Mouse (Mus musculus): ENCODE data around the gene Drg1.
A peak's percentile ranks its signal among the peaks of the same experiment; 100 is the strongest.

The Drg1 gene

DNA sequence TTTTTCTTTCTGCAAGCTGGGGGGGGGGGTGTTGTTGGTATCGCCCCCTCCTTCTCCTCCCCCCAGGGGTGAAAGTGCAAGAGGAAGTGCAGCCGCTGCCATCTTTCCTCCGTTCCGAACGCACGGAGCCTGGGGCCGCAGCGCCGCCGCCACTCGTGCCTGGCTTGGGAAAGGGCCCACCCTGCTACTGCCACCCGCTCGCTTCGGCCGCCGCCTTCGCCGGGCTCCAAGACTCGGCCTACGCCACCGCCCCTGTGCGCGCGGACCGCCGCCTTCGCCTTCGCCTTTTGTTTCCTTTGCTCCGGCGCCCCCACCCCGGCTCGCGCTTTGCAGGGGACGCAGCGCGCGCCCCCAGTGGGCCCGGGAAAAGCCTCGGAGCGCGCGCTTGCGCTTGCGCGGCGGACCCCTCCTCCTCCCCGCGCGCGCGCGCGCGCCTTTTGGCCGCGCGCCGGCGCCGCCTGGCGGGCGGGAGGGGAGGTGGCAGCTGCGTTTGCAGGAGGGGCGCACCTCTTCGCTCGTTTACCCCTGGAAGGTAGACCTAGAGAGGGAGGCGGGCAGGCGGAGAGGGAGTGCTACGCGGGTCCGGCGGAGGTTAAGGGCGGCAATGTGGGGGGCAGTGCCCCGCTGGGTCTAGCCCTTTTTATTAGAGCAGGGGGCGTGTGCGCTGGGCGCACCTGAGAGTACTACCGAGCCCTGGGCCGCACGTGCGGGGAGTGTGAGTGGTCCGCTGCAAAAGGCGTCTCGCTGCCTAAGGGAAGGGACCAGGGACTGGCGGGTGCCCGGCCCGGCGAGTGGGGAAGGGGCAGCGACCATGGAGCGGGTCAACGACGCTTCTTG lies 23.8 kb upstream of the Drg1 start:
- DNase-seq, result peak; percentile 99

DNA sequence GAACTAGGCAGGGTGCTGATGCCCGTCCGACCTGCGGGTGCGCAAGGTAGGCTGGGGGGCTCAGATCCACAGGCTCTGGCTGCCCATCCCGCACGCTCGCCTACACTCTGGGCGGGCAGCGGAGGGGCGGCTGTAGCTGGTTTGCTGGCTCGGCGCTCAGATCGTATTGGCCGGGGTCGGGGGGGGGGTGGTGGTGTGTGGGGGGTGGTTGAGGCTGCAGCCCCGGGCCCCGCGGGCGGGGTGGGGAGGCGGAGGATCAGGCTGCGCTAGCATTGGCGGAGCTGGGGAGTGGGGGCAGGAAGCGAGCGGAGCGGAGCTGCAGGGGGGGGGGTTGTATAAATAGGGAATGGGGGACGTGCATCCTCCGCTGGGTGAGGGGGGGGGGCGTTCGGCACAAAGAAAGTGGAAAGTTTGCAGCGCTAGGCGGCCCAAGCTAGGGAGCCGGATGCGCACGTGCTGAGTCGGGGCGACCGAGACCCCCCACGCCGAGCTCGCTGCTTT lies 23.1 kb upstream of the Drg1 start:
- peak; percentile 99 for DNase-seq

DNA sequence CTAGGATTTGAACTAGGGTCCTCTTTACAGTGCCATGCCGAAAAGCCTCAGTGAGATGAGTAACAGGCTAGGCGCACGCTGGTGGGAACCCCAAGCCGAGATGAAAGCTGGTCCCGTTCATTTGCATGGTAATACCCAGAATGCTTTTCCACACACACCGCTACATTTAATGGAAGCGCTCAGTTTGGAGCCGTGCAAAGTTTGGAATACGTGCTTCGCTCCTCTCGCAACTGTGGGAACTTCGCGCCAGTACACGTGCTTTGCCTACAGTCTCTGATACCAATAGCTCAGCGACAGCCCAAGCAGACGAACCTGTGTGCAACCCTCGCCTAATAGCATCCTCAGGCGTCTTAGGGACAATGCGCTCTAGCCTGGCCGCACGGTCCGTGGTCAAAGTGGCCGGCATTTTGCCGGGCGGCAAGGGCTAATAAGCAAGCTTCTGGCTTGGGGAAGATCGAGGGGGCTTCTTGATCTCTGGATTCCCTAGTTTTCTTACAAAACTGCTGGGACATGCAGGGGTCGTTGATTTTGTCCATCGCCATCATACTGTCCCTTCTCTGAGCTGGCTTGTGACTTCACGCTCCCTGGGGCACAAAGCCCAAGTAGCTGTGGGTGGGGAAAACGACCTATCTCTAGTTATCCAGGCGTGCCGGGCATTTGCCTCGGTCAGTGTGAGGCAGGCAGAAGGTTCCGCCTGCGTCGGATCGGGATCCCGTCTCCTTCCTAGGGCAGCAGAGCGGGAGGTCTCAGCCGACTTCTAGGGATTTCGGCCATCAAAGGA lies 22.5 kb upstream of the Drg1 start, which contains the start of gene Patz1:
Gene Patz1, plus strand, starts transcription at position 354 of the 781 bp plus-strand sequence.
- DNase-seq, result peak; percentile 97

DNA sequence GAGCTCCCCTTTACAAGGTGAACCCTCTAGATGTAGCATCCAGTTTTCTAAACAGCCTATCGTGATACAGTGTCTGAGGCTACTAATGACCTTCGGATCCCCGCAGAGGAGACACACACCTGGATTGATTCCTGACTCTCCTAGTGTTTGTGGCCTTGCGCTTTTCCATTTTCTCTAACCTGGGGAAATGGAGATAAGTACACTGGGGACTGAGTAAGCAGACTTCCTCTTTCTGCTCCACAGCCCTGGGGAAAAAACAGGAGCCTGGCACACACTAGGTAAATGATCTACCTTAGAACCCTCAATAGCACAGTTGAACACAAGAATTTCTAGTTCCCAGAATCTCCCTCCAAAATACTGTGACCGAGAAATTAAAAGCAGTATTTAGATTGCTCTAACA lies 21.7 kb upstream of the Drg1 start:
- DNase-seq, result peak; percentile 83

DNA sequence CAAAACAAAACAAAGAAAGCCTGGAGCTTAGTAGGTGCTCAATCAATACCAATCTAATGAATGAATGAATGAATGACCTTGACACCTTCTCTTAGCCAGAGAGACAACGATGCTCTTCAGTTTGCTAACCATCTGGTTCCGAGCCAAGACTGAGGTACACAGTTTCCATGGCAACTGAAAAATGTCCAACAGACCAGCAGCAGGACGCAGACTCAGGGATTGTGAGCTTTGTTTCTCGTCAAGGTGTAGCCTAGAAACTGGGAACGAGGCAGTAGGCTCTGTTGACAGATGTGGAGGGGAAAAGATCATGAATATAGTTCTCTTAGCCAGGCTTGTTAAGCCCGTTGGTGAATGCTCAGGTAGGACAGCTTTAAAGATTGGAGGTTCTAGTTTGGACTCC lies 20.9 kb upstream of the Drg1 start:
- DNase-seq, result peak; percentile 61

DNA sequence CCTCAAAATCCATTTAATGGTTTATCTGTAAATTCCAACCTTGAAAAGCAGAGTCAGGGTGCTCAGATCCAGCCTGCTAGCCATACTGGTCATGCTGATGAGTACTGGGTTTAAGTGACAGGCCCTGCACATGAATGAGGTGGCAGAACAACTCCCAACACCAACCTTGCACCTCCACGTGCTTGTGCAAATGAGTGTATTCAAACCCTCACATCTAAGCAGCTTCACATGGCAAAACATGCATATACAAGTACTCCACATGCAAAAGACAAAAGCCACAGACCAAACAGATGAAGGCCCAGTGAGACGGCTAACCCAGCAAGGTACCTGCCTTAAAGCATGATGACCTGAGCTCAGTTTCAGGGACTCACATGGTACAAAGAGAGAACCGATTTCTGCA lies 19.7 kb upstream of the Drg1 start:
- peak; percentile 34 for DNase-seq

DNA sequence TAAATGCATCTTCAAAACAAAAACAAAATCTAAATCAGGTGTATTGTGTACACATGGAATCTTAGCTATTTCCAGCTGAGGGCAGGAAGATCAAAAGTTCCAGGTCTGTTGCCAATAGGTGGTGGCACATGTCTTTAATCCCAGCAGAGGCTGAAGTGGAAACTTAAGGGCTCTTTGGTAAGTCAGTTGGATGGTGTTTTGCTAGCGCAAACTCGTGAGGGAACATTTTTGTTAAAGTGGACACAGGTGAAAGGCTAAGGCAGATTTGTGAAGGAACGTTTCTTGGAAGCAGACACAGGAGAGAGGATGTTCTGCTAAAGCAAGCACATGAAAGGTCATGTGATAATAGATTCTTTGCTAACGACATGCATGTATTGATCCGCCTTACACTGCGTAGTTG lies 17.4 kb upstream of the Drg1 start:
- DNase-seq, result peak; percentile 52

DNA sequence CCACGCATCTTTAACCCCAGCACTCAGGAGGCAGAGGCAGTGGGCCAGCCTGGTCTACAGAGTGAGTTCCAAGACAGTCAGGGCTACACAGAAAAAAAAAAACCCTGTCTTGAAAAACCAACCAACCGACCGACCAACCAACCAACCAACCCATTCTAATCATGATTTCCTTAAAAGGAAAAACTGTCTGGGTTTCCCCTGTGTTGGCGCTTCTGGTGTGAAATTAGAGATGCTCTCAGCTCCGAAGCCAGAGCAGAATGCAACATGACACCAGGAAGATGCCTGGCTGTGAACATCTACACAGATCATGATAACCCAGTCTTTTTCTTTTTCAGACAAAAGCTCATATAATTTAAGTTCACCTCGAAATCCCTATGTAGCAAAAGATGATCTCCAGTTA lies 16.7 kb upstream of the Drg1 start:
- peak; percentile 56 for DNase-seq

DNA sequence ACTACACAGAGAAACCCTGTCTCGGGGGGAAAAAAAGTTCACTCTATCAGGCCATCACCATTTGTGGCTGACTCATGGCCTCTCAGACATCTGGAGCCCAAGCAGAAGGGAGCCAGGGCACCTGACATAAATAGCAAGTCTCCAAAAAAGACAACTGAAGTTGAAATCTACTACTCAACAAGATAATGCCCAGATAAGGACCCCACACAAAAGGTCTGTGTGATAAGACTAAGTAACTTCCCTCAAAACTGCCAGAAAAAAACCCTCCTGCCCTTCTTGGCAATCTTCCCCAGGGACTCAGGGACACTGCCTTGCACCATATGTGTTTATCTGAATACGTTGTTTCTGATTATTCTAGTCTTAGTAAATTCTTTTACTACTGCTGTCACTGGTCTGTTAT lies 13.5 kb upstream of the Drg1 start:
- DNase-seq, result peak; percentile 15

DNA sequence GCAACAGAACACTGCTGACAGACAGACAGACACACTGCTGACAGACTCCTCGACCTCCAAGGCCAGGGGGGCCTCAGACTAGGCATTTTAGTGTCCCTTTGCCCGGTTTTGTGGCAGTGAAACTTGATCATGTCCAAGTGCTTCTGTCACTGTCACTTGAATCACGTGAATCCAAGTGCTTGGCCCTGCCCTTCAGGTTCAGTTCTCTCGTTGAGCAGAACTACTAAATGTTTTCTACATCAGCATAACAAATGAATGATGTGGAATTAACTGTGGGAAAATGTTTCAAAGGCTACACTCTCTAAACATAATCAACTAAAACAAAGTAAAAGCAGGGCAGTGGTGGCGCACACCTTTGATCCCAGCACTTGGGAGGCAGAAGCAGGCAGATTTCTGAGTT lies 12.1 kb upstream of the Drg1 start:
- no peak for DNase-seq

DNA sequence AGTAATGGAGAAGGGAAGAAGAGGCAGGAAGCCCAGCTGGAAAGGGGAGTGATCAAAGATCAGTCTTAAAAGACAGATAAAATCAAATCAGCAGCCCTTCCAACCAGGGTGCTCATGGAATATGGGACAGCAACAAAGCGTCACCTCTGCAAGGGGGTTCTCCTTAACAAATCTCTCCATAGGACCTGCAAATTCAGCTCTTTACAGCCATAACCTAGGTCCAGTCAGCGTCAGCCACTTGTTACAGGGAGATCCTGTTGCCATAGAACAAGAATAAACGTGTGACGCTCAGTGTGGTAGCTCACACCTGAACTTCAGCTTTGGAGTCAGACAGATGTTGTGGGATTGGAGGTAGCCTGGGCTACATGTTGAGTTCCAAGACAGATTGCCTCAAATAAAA lies 3.0 kb upstream of the Drg1 start:
- peak; percentile 61 for DNase-seq

DNA sequence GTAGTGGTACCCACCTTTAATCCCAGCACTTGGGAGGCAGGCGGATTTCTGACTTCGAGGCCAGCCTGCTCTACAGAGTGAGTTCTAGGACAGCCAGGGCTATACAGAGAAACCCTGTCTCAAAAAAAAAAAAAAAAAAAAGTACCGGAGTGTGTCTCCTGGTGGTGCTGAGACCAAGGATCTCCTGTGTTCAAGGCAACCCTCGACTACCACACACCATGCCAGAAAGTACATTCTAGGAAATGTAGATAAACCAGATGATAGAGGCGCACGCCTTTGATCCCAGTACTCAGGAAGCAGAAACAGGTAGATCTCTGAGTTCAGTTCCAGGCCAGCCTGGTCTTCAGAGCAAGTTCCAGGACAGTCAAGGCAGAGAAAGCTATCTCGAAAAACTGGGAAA lies 918 bp upstream of the Drg1 start:
- peak; percentile 84 for DNase-seq

DNA sequence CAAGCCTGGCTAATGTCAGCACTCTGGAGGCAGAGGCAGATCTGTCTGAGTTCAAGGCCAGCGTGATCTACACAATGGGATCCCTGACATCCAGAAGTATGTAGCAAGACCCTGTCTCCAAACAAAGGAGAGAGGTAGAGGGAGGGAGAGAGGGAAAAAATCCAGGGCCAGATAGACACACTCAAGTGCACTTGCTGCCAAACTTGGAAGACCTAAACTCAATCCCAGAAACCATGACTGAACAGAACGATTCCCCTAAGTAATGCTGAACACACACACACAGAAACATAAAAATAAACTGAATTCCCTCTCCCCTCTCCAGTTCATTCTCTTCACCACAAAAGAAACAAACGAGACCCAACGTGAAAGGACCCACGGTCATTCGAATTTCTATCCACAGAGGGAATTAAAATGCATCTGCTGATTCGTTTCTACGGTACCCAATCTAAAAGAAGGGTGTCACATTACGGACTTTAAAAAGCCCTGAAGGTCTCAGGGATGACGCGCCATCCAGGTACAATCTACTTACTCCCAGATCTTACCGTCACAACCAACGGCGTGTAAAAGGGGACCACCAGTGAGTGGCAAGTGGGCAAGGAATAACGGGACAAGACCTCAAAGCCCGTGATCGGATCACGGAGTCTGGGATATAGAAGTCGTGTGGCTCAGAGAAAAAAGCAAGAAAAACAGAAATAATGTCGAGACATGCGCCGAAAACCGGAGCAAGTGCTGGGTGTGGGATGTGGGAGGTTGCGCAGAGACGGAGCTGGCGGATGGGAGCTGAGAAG lies 730 bp downstream of the Drg1 start:
- DNase-seq, result peak; percentile 75

DNA sequence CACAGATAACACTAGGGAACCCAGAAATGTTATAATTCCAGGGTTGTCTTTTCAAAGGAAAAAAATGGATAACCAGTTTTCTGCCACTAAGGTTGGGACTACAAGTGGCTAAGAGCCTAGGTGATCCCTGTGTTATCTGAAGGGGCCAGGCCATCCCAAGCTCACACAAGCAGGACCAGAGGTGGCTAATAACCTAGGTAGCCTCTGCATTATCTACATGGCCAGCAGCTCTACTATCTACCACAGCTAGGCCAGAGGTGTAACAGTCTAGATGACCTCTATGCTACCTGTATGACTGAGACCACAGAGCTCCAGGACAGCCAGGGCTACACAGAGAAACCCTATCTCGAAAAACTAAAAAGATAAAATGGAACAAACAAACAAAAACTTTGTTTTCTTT lies 6.7 kb downstream of the Drg1 start:
- DNase-seq, result peak; percentile 61

DNA sequence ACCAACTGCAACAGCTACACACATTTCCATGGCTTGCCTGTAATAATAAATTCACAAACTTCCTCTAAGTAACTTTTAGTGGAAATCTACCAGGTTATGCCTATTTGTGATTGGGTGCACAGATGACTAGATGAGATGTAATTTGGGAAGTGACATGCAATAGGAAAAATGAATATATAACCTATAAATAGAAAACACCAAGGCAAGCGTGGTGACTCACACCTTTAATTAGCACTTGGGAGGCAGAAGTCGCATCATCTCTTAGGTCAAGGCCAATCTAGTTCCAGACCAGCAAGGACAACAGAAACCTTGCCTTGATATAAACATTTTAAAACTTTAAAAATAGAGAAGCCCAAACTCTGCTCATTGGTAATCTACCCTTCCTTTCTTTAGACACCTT lies 18.8 kb downstream of the Drg1 start:
- DNase-seq, result no peak

DNA sequence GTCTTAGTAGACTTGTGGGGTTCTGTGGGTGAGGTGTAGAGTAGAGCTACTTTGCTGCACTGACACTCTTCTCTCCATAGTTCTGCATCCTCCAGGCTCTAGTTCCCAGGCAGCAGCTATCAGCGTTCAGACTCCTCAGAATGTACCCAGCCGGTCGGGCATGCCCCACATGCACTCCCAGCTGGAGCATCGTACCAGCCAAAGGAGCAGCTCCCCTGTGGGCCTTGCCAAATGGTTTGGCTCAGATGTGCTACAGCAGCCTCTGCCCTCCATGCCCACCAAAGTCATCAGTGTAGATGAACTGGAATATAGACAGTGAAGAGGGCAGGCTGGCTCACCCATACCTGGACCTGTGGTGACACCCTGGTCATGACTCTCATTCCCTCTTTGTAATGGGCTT lies 22.4 kb downstream of the Drg1 start:
- DNase-seq, result peak; percentile 86

DNA sequence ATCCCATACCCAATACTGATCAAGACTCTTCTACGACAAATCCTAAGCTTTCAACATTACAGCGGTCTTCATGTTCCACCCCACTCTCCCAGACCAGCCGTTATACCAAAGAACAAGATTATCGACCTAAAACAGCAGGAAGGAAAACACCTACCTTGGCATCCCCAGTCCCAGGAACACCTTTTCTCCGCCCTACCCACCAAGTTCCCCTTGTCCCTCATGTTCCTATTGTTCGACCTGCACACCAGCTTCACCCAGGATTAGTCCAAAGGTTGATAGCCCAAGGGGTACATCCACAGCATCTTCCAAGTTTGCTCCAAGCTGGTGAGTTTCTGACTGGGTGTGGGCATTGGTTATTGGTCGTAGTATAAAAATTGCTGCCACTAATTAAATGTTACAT lies 23.8 kb downstream of the Drg1 start:
- DNase-seq, result peak; percentile 79

DNA sequence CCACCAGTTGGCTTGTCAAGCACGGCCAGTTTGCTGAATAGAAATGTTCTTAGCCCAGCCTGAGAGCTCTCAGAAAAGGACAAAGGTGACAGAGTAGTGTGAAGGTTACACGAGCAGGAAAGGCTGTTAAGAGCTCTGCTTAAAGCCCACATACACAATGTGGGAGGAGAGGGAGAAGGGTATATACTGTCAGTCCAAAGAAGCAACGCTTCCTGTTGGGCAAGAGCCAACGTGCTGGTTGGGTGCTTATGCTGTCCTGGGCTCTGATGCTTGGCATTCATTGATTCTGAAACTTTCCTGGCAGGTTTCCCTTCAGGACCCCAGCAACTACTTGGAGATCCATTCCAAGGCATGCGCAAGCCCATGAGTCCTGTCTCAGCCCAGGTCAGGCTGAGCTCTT lies 30.9 kb downstream of the Drg1 start:
- peak; percentile 82 for DNase-seq

DNA sequence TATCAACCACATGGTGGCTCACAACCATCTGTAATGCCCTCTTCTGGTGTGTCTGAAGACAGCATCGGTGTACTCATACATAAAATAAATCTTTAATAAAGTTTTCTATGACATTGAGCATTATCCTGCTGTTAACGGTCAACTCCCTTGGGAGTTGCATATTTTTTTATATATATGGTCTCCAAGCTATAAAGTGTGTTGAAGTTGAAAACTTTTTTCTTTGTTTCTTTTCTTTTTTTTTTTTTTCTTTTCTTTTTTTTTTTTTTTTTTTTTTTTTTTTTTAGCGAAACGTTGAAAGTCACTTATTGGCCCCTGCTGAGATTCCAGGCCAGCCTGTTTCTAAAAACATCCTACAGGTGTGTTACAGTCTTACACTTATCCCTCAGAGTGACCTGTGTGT lies 32.5 kb downstream of the Drg1 start:
- no peak for DNase-seq

DNA sequence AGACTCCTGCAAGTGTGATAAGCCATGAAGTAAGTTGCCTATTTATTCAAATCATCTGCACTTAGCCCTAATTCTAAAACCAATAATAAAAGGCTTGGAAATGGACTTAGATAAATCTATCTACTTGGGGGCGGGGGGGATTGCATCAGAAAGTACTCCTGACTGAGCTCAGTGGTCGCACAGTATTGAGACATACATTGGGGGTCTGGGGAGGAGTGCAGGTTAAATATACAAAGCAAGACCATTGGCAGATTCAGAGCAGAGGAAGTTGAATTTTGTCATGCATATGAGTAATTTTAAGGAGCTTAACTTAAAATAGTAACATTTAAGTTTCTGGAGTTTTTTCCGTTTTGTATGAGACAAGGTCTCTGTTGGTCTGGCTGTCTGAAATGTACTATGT lies 34.0 kb downstream of the Drg1 start:
- DNase-seq, result no peak

DNA sequence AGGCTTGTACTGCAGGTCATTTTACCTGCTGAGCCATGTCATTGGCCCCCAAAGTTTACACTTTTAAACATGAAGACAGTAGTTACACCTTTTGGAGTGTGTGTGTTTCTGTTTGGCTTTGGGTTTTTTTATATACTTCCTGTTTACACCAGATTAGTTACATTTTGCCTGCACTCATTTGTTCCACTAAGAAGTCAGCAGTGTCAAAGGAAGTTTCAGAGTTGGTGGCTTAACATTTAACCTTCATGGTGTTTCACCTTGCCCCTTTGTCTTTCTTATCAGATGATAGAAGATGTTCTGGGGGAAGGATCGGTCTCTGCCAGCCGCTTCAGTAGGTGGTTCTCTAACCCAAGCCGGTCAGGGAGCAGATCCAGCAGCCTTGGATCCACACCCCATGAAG lies 39.1 kb downstream of the Drg1 start:
- DNase-seq, result peak; percentile 68

DNA sequence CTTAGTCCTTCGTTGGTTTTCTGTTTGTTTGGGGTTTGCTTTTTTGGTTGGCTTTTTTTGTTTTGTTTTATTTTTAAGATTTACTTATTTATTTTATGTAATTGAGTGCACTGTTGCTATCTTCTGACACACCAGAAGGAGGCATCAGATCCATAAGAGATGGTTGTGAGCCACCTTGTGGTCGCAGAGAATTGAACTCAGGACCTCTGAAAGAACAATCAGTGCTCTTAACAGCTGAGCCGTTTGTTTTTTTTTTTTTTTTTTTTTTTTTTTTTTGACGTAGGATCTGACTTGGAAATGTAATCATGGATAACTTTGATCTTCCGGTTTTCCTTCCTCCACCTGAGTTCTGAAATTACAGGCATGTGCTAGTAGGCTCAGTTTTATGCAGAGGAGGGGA lies 43.1 kb downstream of the Drg1 start:
- peak; percentile 2 for DNase-seq

DNA sequence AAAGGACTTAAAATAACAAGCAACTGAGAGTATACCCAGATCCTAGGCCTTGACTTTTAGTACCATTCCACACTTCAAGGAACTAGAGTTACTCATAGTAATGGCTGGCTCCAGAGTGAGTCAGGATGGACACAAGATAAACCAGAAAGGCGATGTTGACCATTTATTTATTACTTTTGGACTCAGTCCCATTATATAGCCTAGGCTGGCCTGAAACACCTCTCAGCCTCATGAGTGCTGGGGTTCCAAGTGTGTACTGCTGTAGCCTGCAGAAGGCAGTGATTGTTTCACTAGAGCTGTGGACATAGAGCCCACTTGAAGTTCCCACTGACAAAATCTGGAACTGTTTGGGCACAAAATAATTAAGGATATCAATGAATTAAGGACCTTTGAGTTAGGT lies 53.7 kb downstream of the Drg1 start:
- peak; percentile 61 for DNase-seq

All from heart, adult 11 months (tissue).